Comparison of ENCODE assay signal across 16 mouse cellular contexts in the genomic region with DNA sequence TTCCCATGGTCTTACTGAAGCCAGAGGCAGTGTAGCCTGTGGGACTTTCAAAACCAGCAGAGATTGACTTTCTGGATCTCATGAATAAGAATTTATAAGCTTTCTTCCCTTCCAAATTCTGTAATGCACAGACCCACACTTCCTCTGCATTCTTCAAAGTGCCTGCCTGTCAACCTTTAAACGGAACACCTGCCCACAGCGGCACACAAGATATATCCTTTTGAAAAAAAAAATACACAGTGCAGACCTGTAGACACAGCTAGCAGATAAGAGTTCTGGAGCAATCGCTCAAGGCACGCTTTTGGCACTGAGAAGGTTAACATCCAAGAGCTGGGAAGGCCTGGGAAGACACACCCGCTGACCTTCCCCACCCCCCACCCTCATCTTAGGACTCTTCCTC.
A peak's percentile ranks its signal among the peaks of the same experiment; 100 is the strongest.
DNase-seq lines count a peak whose midpoint lies in the region; ATAC-seq and TF ChIP-seq lines count a peak whose summit lies in the region.
"Had no signal": no experiment of that assay in that cellular context is flagged by ENCODE, and none has a peak within 500 bp of the region (broad histone marks: within the 10 kb centered on the region; RNA-seq: fewer than 3 reads in every experiment).

No protein-coding gene starts in this region.

- H3K9ac ChIP-seq in kidney, embryonic 15.5 days: no peak overlapping the region
- H3K9ac ChIP-seq: hindbrain, embryonic 12.5 days; liver, embryonic 15.5 days had no signal

- H3K36me3 ChIP-seq in kidney, embryonic 15.5 days: peaks cover 3% of the 10 kb centered on the region; the same call in 1 of the 2 replicates
- H3K36me3 ChIP-seq: hindbrain, embryonic 12.5 days; liver, embryonic 15.5 days had no signal

- peak overlapping the region; percentile 3; the same call in 1 of the 2 replicates for H3K27ac ChIP-seq in gastrocnemius, adult 2 months
- peak overlapping the region; percentile 88; the same call in 1 of the 2 replicates for H3K27ac ChIP-seq in kidney, embryonic 15.5 days
- H3K27ac ChIP-seq: hindbrain, embryonic 12.5 days; liver, embryonic 15.5 days had no signal

- intact Hi-C loops in gastrocnemius, adult 2 months (cut with DNase I): loop anchor here (5.0 kb wide), 1 partner anchor 33 kb away; no protein-coding TSS in a partner anchor

- H3K4me3 ChIP-seq in gastrocnemius, adult 2 months: no peak overlapping the region
- no peak overlapping the region for H3K4me3 ChIP-seq in kidney, embryonic 15.5 days (replicated peaks)
- H3K4me3 ChIP-seq: hindbrain, embryonic 12.5 days; liver, embryonic 15.5 days had no signal

- no peak for TF ChIP-seq CTCF in gastrocnemius, adult 2 months (IDR thresholded peaks at IDR 0.05)

- H3K4me1 ChIP-seq in kidney, embryonic 15.5 days: peaks cover 68% of the 10 kb centered on the region

- WGBS in kidney, embryonic 15.5 days: 35% methylated on average over 5 of the region's 5 CpGs

- no peaks in the 10 kb centered on the region for H3K9me3 ChIP-seq in kidney, embryonic 15.5 days (replicated peaks)
- H3K9me3 ChIP-seq: hindbrain, embryonic 12.5 days; liver, embryonic 15.5 days had no signal

- ATAC-seq in kidney, embryonic 15.5 days (replicated peaks; ENCODE audit: low FRiP score): no peak
- ATAC-seq: forebrain, embryonic 14.5 days had no signal

- H3K4me2 ChIP-seq in kidney, embryonic 15.5 days: no peak overlapping the region
- H3K4me2 ChIP-seq: hindbrain, embryonic 12.5 days; liver, embryonic 15.5 days had no signal

- H3K27me3 ChIP-seq in kidney, embryonic 15.5 days: no peaks in the 10 kb centered on the region
- H3K27me3 ChIP-seq: hindbrain, embryonic 12.5 days had no signal

- DNase-seq in gastrocnemius, adult 2 months: no peak
- DNase-seq in gastrocnemius, postnatal 4 days (ENCODE audit: low spot score in 2 of 2): no peak
- no peak for DNase-seq in kidney, postnatal 14 days
- peak; percentile 72 for DNase-seq in CD4-positive helper T cell, adult 2 months (ENCODE audit: low read depth, low spot score)
- peak; percentile 75 for DNase-seq in naive thymus-derived CD4-positive, alpha-beta T cell, adult 2 months (ENCODE audit: low read depth)
- no peak for DNase-seq in embryo, embryonic 10 days (ENCODE audit: low spot score)
- no peak for DNase-seq in adrenal gland, postnatal 36 days
- DNase-seq: adrenal gland, adult 2 months; cerebellum, adult 8-10 months; kidney, adult 11 months; kidney, postnatal 4 days; lung, postnatal 14 days had no signal

Comparison
In these comparisons a context has a peak if more than half of its experiments do, and no peak if none do; other contexts are left out.
1. DNase-seq: peak in CD4-positive helper T cell, adult 2 months (single experiment) and naive thymus-derived CD4-positive, alpha-beta T cell, adult 2 months (single experiment); none in gastrocnemius, adult 2 months (single experiment), gastrocnemius, postnatal 4 days (0 of 2), kidney, postnatal 14 days (single experiment), embryo, embryonic 10 days (single experiment) and adrenal gland, postnatal 36 days (0 of 2).